Mouse (Mus musculus) erythroblast, embryonic 14.5 days (primary cell): ENCODE results near the gene Col1a2.

Source experiments
- GATA1 ChIP-seq: IDR thresholded peaks from 2 replicates; pipeline ENCODE4 v1.6.1; 2012; ENCODE audit warnings: low read length, inconsistent platforms, mixed read lengths
- TAL1 ChIP-seq: IDR thresholded peaks from 3 replicates; pipeline ENCODE4 v1.6.1; 2012; ENCODE audit warnings: low read length, inconsistent platforms, mixed read lengths

DNA sequence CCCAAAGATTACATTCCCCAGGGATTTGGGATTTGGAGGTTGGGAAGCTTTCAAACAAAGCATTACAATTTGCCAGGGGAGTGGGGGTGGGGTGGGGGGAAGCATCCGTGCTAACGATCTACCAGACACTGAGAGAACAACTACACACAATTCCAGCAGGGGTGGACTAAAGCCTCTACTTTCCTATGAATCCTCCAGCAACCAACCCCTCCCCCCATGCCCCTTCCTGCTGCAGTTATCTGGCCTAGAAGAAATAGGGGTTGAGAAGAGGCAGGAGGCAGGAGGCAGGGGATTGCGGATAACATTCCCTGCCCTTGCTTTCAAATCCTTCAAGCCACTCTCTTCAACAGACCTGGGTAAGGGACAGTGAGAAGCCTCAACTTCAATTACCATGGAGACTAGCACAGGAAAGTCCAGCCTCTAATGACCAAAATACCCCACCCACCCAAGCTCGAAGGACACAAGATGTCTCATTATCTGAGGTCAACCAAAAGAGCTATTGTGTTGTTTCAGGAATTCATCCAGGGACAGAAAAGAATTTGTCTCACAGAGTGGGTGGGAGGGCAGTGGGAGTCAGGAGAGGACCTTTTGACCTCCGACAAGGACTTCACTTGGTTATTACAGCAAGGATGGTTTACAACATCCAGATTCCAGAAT, 48.5 kb upstream of the Col1a2 start:
- TF ChIP-seq TAL1, result no peak
- no peak for TF ChIP-seq GATA1
